Mouse (Mus musculus) heart, postnatal 36 days (tissue): Measurements from ENCODE around the gene Afap1l2. TPM values are rescaled to one million over a fixed set of nuclear protein-coding genes. Genes with fewer than 3 reads are reported as not detected.

ENCODE experiments used
- DNase-seq, 2 experiments: peaks; one replicate each; pipeline ENCODE4 v3.0.0; 2021 to 2022
- intact Hi-C: fragments of 180-260 bp; cut with DNase I; formaldehyde crosslinking; loops from one replicate; pipeline ENCODE4 v1.15.1; 2025
- total RNA-seq, 2 experiments: library from RNA; stranded (reverse); gene quantifications; 2 replicates each; pipeline ENCODE4 v1.2.3; 2021

Gene Afap1l2
- 1 to 10 TPM; 4.6 to 4.9 TPM for total RNA-seq

DNA sequence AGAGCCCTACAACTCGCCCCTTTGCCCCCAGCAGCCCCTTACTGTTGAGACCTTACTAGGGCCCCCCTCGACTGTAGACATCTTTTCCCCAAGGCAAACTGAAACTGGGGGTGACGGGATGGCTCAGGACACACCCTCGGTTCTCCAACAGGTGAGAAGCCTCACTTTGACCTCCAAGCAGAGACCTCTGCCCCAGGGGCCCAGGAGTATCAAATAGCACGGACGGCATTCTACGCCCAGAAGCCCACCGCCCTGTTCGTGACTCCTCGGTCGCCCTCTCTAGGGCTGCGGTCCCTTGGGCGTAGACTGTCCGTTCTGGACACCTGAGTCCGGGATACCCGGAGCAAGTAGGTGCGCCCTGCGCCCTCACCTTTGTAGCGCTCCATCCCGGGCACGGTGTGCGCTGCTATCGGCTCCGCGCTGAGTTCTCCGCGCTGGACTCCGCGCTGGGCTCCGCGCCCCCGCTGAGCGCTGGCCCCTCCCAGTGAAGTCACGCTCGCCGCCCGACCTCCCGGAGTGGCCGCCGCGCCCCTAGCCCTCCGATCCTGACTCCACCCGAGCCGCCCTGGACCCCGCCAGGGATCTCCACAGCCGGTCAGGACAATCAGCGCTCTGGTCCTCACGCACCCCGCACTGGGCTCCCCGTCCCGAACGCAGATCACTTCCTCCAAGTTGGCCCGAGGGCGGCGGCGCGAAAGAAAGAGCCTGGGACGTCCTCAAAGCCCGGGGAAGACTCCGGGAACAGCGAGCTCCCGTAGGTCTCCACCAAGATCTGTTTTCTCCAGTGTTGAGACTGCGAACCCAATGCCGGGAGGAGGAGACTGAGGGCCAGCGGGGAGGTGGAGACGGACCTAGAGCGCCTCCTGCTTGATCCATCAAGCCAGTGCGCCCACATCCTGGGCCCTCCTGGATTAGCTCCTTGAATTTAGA is at the start of gene Afap1l2:
Gene Afap1l2, minus strand, starts transcription at position 448 of the 930 bp plus-strand sequence.
- intact Hi-C loops, result loop anchor here (1.0 to 5.0 kb wide), 3 partner anchors 21 to 89 kb away; no protein-coding TSS in a partner anchor
- peak; percentile 73 for DNase-seq

DNA sequence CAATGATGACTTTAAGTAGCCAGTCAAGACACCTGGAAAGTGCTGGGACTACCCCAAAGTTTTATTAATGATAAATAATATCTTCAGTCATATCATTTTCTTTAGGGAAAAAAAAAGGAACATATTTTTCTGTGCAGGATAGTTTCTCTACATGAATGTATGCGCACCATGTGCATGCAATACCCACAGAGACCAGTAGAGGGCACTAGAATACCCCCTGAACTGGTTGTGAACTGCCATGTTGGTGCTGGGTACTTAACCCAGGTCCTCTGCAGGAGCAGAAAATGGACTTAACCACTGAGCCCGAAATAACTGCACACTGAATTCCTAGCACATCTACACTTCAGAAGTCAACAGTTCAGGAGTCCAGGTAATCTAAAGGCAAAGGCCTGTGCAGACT is 49.5 kb upstream of the Afap1l2 start:
- no peak for DNase-seq
- intact Hi-C loops, result no loop called here

DNA sequence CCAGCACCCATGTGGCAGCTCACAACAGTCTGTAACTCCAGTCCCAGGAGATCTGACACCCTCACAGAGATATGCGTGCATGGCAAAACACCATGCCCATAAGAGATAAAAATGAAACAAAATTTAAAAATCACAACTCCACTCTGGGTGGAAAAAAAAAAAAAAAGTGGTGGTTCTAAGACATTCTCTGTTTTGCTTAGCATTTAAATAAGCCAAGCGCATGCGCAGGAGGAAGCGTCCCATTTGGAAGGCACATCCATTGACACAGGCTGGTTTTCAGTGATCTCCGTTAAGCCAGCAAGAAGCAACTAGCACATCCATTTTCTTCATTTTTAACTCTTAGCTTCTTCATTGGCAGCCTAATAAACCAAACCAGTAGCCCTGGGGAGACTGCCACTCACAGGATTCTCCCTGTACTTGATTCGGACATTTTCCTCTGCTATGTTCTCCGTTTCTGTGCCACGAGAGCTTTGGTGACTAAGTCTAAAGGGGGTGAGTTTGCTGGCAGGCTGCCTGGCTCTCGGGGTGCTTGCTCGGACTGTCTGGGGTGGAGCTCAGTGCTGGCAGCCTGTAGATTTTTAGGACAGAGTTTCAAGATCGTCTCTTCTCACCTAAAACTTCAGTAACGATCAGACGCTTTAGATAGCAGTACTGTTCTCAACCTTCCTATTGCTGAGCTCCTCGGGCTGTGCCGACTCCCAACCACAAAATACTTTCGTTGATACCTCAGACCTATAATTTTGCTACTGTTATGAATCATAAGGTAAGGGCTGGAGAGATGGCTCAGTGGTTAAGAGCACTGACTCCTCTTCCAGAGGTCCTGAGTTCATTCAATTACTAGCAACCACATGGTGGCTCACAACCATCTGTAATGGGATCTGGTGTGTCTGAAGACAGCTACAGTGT is 47.4 kb upstream of the Afap1l2 start:
- DNase-seq, result no peak

DNA sequence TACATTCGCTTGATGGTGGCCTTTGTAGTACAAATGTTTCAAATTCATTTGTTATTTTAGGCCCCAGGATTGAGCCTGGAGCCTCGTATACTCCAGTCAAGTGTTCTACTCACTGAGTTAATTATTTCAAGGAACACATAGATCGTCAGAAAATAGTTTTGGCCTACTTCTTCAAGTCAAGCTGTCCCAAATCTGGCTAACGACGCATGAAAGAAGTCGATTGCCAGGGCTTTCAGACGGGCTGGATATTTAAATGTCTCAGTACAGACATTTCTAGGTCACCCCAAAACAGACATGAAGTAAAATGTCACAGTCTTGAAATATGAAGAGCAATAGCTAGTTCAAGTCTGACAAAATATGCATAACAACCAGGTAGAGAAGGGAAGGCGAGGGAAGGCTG is 44.9 kb upstream of the Afap1l2 start:
- no peak for DNase-seq
- intact Hi-C loops, result no loop called here

More for the DNA sequence above, 47.4 kb upstream of the Afap1l2 start:
- intact Hi-C loops, result no loop called here

DNA sequence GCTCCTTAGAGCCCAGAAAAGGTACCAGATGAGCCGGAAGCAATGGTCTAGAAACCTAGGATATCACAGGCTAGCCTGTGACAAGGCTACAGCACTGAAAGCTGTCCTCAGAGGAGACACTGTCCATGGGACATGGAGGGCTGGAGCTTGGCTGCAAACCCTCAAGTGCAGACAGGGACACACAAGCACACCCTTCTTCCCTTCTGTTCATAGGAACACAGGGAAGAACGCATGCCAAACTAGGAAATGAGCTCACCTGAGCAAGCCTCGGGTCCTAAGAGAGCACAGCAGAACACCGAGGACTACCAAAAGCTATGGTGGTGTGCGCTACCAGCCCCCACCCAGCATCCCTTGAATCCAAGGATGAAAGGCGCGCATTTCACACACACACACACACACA is 44.0 kb upstream of the Afap1l2 start:
- intact Hi-C loops, result no loop called here
- DNase-seq, result no peak

DNA sequence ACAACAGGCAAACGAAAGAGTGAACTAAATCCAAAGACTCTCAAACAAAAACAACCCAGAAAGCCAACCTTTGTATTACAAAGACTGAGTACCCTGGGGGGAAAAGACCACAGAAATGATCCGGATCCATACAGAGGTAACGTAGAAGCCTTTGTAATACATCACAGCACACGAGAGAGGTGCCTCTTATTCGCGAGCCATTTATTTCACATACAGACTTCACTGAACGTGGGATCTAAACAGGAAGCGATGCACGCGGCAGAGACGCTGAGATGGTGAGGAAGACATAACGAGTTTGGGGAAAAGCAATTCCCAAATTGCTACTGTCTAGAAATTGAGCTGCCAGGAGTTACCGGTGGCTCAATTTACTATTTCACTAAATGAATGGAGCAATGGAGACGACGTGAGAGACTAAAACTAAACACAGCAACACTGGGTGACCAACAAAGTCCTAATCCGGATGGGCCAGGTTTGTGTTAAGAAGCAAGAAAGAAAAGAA is 41.6 kb upstream of the Afap1l2 start:
- no peak for DNase-seq
- intact Hi-C loops, result no loop called here

DNA sequence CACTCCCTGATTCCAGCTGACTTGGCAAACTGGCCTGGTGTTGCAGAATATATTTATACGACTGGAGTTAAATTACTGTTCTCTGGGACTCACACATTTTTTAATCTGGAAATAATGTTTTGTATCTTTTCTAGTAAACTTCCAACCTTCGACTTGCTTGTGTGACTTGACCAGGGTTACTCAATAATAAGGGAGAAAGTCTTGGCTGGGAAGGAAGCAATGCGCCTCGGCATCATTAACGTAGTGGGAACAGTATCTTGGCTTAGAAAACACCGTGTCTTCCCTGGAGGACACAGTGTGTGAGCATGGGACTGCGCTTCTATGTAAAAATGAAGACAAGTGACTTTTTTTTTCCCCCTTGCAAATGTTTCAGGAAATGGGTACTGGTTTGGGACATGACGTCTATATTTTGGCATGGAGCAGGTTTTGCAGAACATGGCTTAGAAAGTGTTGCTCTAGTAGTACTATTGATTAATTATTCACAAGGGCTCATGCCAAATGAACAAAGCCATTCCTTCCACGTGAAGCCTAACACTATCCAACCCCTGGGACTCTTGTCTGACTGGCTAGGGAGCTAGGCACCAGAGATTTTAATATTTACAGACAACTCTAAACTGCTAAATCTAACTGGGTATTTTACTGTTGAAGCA is 39.8 kb upstream of the Afap1l2 start:
- DNase-seq, result no peak
- intact Hi-C loops, result no loop called here

DNA sequence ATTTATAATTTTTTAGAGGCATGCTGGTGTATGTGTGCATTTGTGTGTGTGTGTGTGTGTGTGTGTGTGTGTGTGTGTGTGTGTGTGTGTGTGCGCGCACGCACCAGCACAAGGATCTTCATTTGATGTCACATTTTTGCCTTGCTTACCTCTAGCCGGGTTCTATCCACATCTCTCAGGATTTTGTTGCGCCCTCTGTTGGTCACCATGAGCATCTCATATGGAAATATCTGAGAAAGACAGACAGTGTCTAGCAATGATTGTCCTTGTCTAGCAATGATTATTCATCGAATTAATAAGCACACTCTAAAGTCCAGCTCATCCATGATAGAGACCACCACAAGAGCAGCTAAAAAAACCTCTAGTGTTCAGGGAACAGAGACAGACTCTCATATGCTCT is 31.2 kb upstream of the Afap1l2 start:
- DNase-seq, result no peak
- intact Hi-C loops, result loop anchor here (10.0 kb wide), 1 partner anchor 614 kb away; no protein-coding TSS in a partner anchor

DNA sequence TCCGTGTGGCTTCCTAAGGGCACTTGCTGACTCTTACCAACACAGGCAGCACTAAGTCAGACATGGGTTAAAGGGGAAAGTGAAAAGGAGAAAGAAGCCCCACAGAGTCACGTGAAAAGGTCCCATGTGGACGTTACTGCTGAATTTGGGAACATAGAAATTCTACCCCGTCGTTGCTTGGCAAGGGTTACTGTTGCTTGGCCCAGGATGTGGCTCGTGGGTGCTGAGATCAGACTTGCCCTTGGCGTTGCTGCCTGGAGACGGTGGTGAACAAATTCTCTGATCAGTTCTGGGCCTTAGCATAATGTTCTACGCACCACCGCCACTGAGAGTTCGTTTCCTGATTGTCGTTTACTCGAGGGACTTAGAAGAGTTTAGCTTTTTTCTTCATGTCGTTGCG is 28.8 kb upstream of the Afap1l2 start:
- DNase-seq, result no peak
- intact Hi-C loops, result loop anchor here (10.0 kb wide), 1 partner anchor 612 kb away; no protein-coding TSS in a partner anchor

DNA sequence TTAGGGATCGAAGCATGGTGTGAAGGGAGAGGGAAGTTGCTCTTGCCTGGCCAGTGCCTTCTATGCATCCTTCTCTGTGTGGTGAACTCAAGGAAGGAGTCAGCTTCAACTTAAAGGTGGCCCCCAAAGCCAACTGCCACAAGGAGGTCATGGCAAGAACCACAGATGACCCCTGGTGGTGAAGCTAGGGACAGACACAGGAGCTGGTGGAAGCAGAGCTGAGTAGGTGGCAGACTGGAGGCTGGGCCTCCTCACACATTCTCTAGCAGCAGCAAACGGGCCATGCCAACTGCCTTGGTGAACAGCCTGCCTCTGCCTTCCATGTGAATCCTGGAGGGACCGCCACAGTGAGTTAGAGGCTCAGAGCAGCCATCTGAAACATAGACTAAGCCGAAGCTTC is 23.6 kb upstream of the Afap1l2 start:
- intact Hi-C loops, result loop anchor here (1.0 to 10.0 kb wide), 2 partner anchors 112 to 607 kb away; no protein-coding TSS in a partner anchor
- peak; percentile 59 to 62 for DNase-seq

DNA sequence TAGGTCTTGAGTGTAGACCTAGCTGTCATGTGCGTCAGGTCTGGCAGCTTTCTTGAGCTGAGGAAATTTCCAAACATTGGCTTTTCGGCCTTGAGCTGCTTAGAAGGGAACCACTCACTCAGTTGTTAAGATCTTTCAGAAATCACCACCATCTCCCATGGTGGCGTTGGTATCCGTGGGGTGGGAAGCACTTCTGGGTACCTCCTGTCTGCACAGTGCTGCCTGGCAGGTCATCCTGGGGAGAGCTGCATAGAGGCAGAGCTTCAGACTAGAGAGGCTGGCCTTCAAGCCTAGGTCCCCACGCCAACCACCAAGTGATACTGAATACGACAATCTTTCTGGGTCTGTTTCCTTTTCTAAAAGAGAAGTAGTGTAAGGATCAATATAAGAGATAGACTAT is 21.4 kb upstream of the Afap1l2 start:
- DNase-seq, result no peak
- intact Hi-C loops, result loop anchor here (2.0 kb wide), 1 partner anchor 21 kb away; the partner anchor contains the start of gene Afap1l2

DNA sequence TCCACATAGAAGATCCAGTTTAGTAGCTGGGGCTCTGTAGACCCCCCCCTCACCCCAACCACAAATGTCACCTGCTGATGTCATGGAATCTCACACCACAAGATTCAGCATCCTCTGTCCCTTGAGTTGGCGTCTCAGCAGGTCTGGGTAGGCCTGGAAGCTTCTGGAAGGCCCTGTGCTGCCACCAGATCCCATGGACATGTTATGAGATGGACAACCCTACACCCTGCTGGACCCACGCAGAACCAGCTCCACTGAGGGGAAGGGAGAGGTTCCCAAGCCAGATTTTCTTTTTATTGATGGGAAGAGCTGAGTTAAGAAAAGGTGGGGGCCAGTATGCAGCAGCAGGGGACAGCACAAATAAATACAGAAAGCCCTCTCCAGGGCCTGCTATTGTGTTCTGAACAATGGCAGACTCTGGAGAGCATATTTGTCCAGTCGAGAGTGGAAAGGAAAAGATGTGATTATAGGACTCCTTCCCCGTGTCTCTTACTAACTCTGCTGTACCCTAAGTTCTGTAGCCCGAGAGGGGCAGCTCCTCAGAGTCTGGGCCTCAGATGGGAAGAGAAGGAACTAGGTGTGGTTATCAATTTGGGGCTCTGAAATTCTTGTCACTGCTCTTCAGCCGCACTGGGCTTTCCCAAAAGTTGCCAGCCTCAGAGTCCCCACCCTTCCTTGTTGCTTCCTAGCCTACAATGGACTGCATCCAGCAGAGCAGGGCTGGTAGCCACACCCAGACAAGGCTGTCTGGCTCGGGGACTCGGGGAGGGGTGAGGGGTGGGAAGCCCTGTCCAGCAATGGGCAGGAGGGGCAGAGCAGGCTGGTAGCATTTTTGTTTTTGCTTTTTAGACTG is 20.5 kb upstream of the Afap1l2 start:
- DNase-seq, result peak; percentile 46 to 55

DNA sequence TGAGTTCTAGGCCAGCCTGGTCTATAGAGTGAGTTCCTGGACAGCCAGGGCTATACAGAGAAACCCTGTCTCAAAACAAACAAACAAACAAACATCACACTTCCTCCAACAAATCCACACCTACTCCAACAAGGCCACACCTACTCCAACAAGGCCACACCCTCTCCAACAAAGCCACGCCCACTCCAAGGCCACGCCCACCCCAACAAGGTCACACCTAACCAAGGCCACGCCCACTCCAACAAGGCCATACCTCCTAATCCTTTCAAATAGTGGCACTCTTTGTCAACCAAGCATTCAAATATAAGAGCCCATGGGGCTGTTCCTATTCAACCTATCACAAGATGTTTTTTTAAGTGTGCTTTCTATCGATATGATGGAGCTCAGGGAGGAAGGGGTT is 18.5 kb upstream of the Afap1l2 start:
- no peak for DNase-seq
- intact Hi-C loops, result no loop called here

More for the DNA sequence above, 20.5 kb upstream of the Afap1l2 start:
- intact Hi-C loops, result loop anchor here (2.0 kb wide), 1 partner anchor 20 kb away; the partner anchor contains the start of gene Afap1l2

DNA sequence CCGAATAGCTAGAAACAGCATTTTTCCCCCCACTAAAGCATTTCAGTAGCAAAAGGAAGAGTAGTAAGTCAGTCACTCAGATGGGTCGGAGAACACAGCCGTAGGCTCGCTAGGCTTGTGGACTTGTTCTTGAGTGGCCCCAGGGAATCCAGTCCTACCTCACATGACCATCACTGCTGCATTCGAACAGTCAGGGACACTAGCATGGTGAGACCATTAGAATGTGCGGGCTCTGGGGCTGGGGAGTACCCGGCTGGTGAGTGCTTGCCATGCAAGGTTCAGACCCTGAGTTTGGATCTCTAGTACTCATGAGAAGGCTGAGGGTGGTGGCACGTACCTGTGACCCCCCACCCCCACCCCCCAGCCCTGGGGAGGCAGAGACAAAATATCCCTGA is 9.8 kb upstream of the Afap1l2 start:
- no peak for DNase-seq
- intact Hi-C loops, result no loop called here

DNA sequence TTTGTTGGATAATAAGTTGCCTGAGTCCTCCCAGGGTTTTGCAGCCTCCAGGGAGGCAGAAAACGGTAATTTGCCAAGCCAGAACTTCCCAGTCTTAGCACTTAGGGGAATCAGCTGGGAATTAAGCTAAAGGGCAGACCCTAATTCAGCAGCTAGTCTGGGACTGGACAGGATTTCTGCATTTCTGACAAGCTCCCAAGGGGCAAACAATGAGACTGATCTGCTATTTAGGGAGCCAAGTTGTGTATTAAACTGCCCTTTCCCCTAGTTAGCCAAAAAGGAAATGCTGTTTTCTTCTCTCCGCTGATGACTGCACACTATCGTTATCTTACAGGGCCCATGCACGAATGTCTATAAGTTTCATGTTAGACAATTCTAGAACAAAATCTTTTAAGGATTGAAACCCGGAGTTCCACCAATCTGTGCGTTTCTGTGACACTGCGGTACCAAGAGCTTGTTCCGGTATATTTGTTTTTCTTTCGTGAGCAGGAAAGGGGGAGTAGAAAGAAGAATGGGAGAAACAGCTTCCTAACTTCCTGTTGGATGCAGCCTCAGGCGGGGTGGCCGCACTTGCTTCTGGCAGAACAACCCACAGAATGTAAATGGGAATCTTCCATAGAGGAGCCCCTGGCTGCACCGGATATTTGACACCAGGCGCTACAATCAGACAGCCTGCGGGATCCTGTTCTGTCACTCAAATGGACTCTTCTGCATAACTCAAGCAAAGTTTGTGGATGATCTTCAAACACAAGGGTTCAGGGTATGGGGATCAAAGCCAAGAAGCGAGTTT is 9.2 kb upstream of the Afap1l2 start:
- DNase-seq, result no peak
- intact Hi-C loops, result no loop called here

DNA sequence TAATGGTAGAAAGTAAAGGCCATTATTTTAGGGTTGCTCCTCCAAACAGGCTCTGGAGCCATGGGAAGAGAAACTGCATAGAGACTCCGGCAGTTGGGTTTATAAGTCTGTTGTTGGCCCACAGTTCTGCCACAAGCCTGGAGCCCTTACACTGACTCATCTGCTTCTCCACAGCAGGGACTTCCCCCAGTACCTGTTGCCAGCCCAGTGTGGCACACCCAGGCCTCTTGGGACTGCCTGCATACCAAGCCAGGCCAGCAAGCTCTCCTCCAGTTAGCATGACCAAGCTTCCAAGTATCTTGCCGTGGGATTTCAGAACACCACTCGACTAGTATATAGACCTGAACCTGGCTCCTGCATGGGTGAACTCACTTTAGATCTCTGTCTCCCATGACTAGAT is 6.8 kb upstream of the Afap1l2 start:
- no peak for DNase-seq
- intact Hi-C loops, result no loop called here

DNA sequence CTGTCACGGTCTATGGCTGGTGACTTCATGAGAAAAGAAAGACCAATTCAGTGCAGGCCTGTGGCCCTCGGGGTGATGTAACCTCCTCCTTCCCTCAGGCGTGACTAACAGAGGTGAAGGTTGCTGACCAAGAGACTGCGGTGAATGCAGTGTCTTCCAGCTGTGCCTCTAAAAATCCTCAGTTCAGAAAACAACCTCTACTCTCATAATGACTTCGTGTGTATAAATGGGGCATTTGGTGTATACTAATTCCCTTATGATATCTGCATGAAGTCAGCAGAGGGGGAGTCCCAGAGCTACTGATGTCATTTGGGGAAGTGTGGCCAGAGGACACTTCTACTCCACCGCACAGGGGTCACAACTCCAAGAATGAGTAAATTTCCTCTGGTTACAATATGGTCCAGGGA is 5.2 kb upstream of the Afap1l2 start:
- intact Hi-C loops, result no loop called here
- DNase-seq, result no peak

DNA sequence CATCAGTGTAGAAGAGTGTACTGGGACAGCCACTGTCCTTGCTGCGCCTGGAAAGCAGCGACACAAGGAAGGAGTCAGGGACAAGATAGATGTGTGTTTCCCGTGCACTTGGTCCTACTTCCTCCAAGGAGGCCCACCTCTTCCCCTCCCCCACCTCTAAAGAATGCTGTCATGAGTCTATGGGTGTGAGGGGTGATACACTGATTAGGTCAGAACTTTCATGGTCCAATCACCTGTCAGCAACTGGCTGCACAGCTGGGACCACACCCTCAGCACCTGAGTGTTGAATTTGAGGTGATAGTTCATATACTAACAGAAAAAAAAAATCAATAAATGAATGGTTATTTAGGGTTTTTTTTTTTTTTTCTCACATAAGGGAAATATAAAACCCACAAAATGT is 4.0 kb upstream of the Afap1l2 start:
- no peak for DNase-seq
- intact Hi-C loops, result no loop called here

DNA sequence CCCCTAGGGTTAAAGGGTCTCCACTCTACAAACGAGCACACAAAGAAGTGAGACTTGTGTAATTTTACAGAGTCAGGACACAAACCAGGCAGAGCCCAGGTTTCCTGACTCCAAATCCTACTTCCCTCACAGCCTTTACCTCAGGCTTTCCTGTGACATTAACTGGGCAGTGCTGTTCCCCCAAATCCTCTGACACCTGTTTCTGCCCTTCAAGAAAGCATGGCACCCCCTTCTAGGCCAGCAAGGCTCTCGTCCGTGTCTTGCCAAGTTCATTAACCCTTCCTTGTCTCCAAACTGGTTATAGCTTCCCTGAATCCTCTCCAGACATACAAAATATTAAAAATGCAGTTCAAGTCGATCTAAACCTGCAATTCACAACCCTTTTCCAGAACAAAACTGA is 2.0 kb upstream of the Afap1l2 start:
- intact Hi-C loops, result no loop called here
- DNase-seq, result no peak
